Mouse (Mus musculus) CH12.LX (cell line): Measurements from ENCODE around the gene Hirip3. TPM values are rescaled to one million over a fixed set of nuclear protein-coding genes. Genes with fewer than 3 reads are reported as not detected.

Source experiments
- DNase-seq: peaks from one replicate; pipeline ENCODE4 v3.0.0-alpha.2; 2013; ENCODE audit errors: extremely low read depth
- H3K27ac ChIP-seq: 2 replicates; pipeline ENCODE4 v1.5.1; 2012; ENCODE audit warnings: low read depth, mild to moderate bottlenecking, control low read depth, moderate library complexity; ENCODE audit not compliant: insufficient read depth
- H3K27me3 ChIP-seq: replicated peaks from 2 replicates; pipeline ENCODE3; 2012; ENCODE audit warnings: inconsistent platforms
- H3K36me3 ChIP-seq, 2 experiments: replicated peaks in 1 of 2; 2 replicates each; pipeline versions ENCODE3 to v1.6.1; 2012; ENCODE audit warnings: inconsistent platforms in 1 of 2, low read length in 1 of 2, mild to moderate bottlenecking in 1 of 2, mixed read lengths in 1 of 2, moderate library complexity in 1 of 2; ENCODE audit not compliant: control insufficient read depth in 1 of 2, insufficient read depth in 1 of 2
- H3K4me1 ChIP-seq, 2 experiments: 2 replicates each; pipeline ENCODE4 v1.6.1; 2012; ENCODE audit warnings: inconsistent platforms in 1 of 2, moderate library complexity in 1 of 2; ENCODE audit not compliant: insufficient read depth in 2 of 2, control insufficient read depth in 1 of 2
- H3K4me2 ChIP-seq: 2 replicates; pipeline ENCODE4 v1.6.1; 2012; ENCODE audit warnings: low read depth, mild to moderate bottlenecking, control low read depth; ENCODE audit not compliant: poor library complexity, insufficient read depth, severe bottlenecking
- H3K4me3 ChIP-seq, 3 experiments: fragments of 150-350 bp in 1 of 3; sonication (generic) in 1 of 3; replicated peaks in 1 of 3; 2 replicates each; pipeline versions ENCODE3 to v1.5.1; 2011 to 2012; ENCODE audit warnings: low read depth in 2 of 3, low read length in 2 of 3, mild to moderate bottlenecking in 2 of 3, moderate library complexity in 2 of 3, control low read depth in 1 of 3, improper control_type of control experiment in 1 of 3, inconsistent platforms in 1 of 3, mixed read lengths in 1 of 3; ENCODE audit not compliant: poor library complexity in 1 of 3
- H3K79me2 ChIP-seq: replicated peaks from 2 replicates; pipeline ENCODE4 v1.6.1; 2012; ENCODE audit warnings: mild to moderate bottlenecking, moderate library complexity; ENCODE audit not compliant: control insufficient read depth, poor library complexity, insufficient read depth, severe bottlenecking; ENCODE audit errors: extremely low read depth
- H3K9ac ChIP-seq: 2 replicates; pipeline ENCODE4 v1.6.1; 2012; ENCODE audit warnings: low read depth, mild to moderate bottlenecking, control low read depth, moderate library complexity; ENCODE audit not compliant: insufficient read depth
- H3K9me3 ChIP-seq: replicated peaks from 2 replicates; pipeline ENCODE3; 2012; ENCODE audit warnings: low read length, inconsistent platforms, mixed read lengths
- BHLHE40 ChIP-seq: IDR thresholded peaks from 2 replicates; pipeline ENCODE4 v1.6.1; 2011; ENCODE audit warnings: mild to moderate bottlenecking, low read depth, low read length, improper control_type of control experiment
- CTCF ChIP-seq, 2 experiments: IDR thresholded peaks in 1 of 2; conservative IDR thresholded peaks in 1 of 2; 2 replicates each; pipeline ENCODE4 v1.5.1; 2011 to 2012; ENCODE audit warnings: low read depth in 2 of 2, low read length in 2 of 2, improper control_type of control experiment in 1 of 2, inconsistent platforms in 1 of 2, mild to moderate bottlenecking in 1 of 2, moderate library complexity in 1 of 2
- E2F4 ChIP-seq: IDR thresholded peaks from 2 replicates; pipeline ENCODE4 v1.6.1; 2011; ENCODE audit warnings: low read depth, low read length, improper control_type of control experiment; ENCODE audit not compliant: insufficient replicate concordance
- ELF1 ChIP-seq: IDR thresholded peaks from 2 replicates; pipeline ENCODE4 v1.6.1; 2014; ENCODE audit warnings: low read depth, mild to moderate bottlenecking, inconsistent platforms, low read length, improper control_type of control experiment
- ETS1 ChIP-seq: conservative IDR thresholded peaks from 2 replicates; pipeline ENCODE4 v1.6.1; 2012; ENCODE audit warnings: low read depth, mild to moderate bottlenecking, inconsistent platforms, low read length, improper control_type of control experiment, moderate library complexity
- HCFC1 ChIP-seq: IDR thresholded peaks from 2 replicates; pipeline ENCODE4 v1.6.1; 2012; ENCODE audit warnings: low read depth, mild to moderate bottlenecking, inconsistent platforms, low read length, improper control_type of control experiment
- IRF4 ChIP-seq: IDR thresholded peaks from 2 replicates; pipeline ENCODE4 v1.6.1; 2014; ENCODE audit warnings: low read depth, mild to moderate bottlenecking, inconsistent platforms, low read length, improper control_type of control experiment
- JUND ChIP-seq: conservative IDR thresholded peaks from 2 replicates; pipeline ENCODE4 v1.6.1; 2011; ENCODE audit warnings: low read depth, low read length, improper control_type of control experiment
- MAFK ChIP-seq: IDR thresholded peaks from 2 replicates; pipeline ENCODE4 v1.6.1; 2011; ENCODE audit warnings: low read length, improper control_type of control experiment; ENCODE audit not compliant: insufficient replicate concordance
- MAX ChIP-seq: IDR thresholded peaks from 2 replicates; pipeline ENCODE4 v1.6.1; 2011; ENCODE audit warnings: low read length, improper control_type of control experiment
- MAZ ChIP-seq: IDR thresholded peaks from 2 replicates; pipeline ENCODE4 v1.6.1; 2012; ENCODE audit warnings: low read depth, mild to moderate bottlenecking, inconsistent platforms, low read length, improper control_type of control experiment, moderate library complexity
- MEF2A ChIP-seq: IDR thresholded peaks from 2 replicates; pipeline ENCODE4 v1.6.1; 2014; ENCODE audit warnings: low read depth, mild to moderate bottlenecking, inconsistent platforms, low read length, improper control_type of control experiment, borderline replicate concordance
- NELFE ChIP-seq: IDR thresholded peaks from 2 replicates; pipeline ENCODE4 v1.6.1; 2011; ENCODE audit warnings: low read depth, low read length, improper control_type of control experiment
- PAX5 ChIP-seq: IDR thresholded peaks from 2 replicates; pipeline ENCODE4 v1.6.1; 2012; ENCODE audit warnings: low read length, inconsistent platforms, mixed read lengths
- POLR2AphosphoS2 ChIP-seq: IDR thresholded peaks from 2 replicates; pipeline ENCODE4 v1.6.1; 2011; ENCODE audit warnings: low read depth, low read length, improper control_type of control experiment
- RAD21 ChIP-seq: IDR thresholded peaks from 2 replicates; pipeline ENCODE4 v1.6.1; 2011; ENCODE audit warnings: low read depth, mild to moderate bottlenecking, low read length, improper control_type of control experiment, moderate library complexity
- SIN3A ChIP-seq: IDR thresholded peaks from 2 replicates; pipeline ENCODE4 v1.6.1; 2012; ENCODE audit warnings: low read length, improper control_type of control experiment, inconsistent platforms
- SMC3 ChIP-seq: IDR thresholded peaks from 2 replicates; pipeline ENCODE4 v1.6.1; 2011; ENCODE audit warnings: low read depth, low read length, improper control_type of control experiment
- TBP ChIP-seq: conservative IDR thresholded peaks from 2 replicates; pipeline ENCODE4 v1.6.1; 2011; ENCODE audit warnings: low read depth, low read length, improper control_type of control experiment
- UBTF ChIP-seq: IDR thresholded peaks from 2 replicates; pipeline ENCODE4 v1.6.1; 2012; ENCODE audit warnings: low read depth, mild to moderate bottlenecking, inconsistent platforms, low read length, improper control_type of control experiment, moderate library complexity
- USF1 ChIP-seq: IDR thresholded peaks from 2 replicates; pipeline ENCODE4 v1.6.1; 2014; ENCODE audit warnings: low read depth, mild to moderate bottlenecking, inconsistent platforms, low read length, improper control_type of control experiment
- ZKSCAN1 ChIP-seq: IDR thresholded peaks from 2 replicates; pipeline ENCODE4 v1.6.1; 2012; ENCODE audit warnings: low read depth, inconsistent platforms, low read length, improper control_type of control experiment, borderline replicate concordance
- ZNF384 ChIP-seq: IDR thresholded peaks from 2 replicates; pipeline ENCODE4 v1.6.1; 2012; ENCODE audit warnings: low read depth, low read length, improper control_type of control experiment, inconsistent platforms
- dilution Hi-C: fragments of 300-500 bp; cut with MboI; formaldehyde crosslinking; loops from 2 replicates; pipeline ENCODE4 v1.14.3; 2020; ENCODE audit warnings: low sequenced_read_pairs; ENCODE audit not compliant: extremely low pct_unique_long_range_greater_than_20kb, extremely low pct_ligation_motif_present
- in situ Hi-C: fragments of 300-500 bp; cut with MboI; formaldehyde crosslinking; loops from 3 replicates; pipeline ENCODE4 v1.14.3; 2019; ENCODE audit warnings: low sequenced_read_pairs, low pct_ligation_motif_present, low pct_unique_long_range_greater_than_20kb, mixed read lengths
- polyA plus RNA-seq: library from polyadenylated mRNA; unstranded; fragments of >175 nt; gene quantifications from 2 replicates; pipeline ENCODE4 v1.2.1, GENCODE M21; 2012; ENCODE audit warnings: low read depth; ENCODE audit not compliant: insufficient read length
- total RNA-seq, 2 experiments: library from RNA; depleted of rRNA; stranded (reverse); fragments of 300-350 nt in 1 of 2; fragments of >200 nt in 1 of 2; gene quantifications; 2 replicates each; pipeline ENCODE4 v1.2.3; 2012 to 2014

Gene Hirip3
- total and polyA plus RNA-seq, 3 experiments, result 44.7 to 190 (median 70.9) TPM

DNA sequence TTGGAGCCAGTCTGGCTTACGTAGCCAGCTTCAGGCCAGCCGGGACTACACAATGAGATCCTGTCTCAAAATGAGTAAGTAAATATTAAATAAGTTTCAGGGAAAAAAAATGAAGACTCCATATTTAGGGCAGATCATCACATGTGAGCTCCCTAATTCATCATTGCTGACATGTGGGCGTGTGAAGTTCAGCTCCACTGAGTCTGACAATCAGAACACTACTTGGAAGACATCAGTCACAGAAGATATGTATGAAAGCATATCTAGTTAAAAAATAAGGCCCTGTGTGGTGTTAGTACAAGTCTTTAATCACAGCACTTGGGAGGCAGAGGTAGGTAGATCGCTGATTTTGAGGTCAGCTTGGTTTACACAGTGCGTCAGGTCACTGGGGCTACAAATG is 25.5 kb downstream of the Hirip3 start:
- Histone ChIP-seq H3K9ac (no peak overlapping the region), H3K36me3 (peaks cover 14 to 47% of the 10 kb centered on the region in 2 experiments), H3K27ac (no peak overlapping the region), H3K79me2 (peaks cover 18% of the 10 kb centered on the region), H3K9me3 (no peaks in the 10 kb centered on the region), H3K27me3 (no peaks in the 10 kb centered on the region), H3K4me3 (no peak overlapping the region), H3K4me1 (peaks cover 3 to 42% of the 10 kb centered on the region in 2 experiments; a peak in 2 of 4 replicates), H3K4me2 (no peak overlapping the region)
- DNase-seq, result no peak
- dilution Hi-C loops, result no loop called here
- in situ Hi-C loops, result loop anchor here (5.0 kb wide), 1 partner anchor 135 kb away; the partner anchor contains the start of genes Gm42742 and Prrt2
- TF ChIP-seq ETS1 (no peak), E2F4 (no peak), UBTF (no peak), NELFE (no peak), JUND (no peak), MEF2A (no peak), ZKSCAN1 (no peak), HCFC1 (no peak), TBP (no peak), MAX (no peak), MAZ (no peak), SMC3 (no peak), MAFK (no peak), BHLHE40 (no peak)

DNA sequence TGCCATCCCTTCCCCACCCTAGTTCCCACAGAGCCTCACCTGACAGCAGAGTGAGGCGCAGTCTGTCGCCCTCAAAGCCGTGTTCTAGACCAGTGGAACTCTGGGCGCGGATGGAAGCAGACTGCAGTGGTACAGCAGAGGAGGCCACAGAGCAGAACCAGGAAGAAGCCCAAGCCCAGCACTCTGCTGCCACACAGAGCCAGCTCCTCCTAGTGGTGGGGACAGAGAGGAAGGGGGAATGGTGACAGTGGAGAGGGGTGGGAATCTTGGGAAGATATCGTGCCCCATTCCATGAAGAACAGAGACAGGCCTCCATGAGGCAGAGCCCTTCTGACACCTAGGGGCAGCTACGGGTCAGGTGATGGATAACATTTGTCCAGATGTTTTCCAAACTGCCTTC is 27.1 kb downstream of the Hirip3 start:
- H3K9ac ChIP-seq, result no peak overlapping the region
- dilution Hi-C loops, result no loop called here
- peak overlapping the region in 2 of 3 experiments; percentile 36 to 50 for H3K4me3 ChIP-seq
- in situ Hi-C loops, result loop anchor here (5.0 kb wide), 1 partner anchor 133 kb away; the partner anchor contains the start of genes Gm42742 and Prrt2
- no peaks in the 10 kb centered on the region for H3K9me3 ChIP-seq
- no peak overlapping the region for H3K27ac ChIP-seq
- no peak for DNase-seq
- H3K36me3 ChIP-seq, result peaks cover 14 to 51% of the 10 kb centered on the region in 2 experiments
- H3K4me1 ChIP-seq, result peaks cover 2 to 29% of the 10 kb centered on the region in 2 experiments; a peak in 2 of 4 replicates
- no peak overlapping the region for H3K4me2 ChIP-seq
- no peak for TF ChIP-seq MAFK
- no peak for TF ChIP-seq USF1
- TF ChIP-seq ELF1, result peak; percentile 83
- TF ChIP-seq SIN3A, result no peak
- TF ChIP-seq IRF4, result no peak
- TF ChIP-seq RAD21, result peak; percentile 23
- TF ChIP-seq ZNF384, result no peak
- TF ChIP-seq POLR2AphosphoS2, result no peak
- TF ChIP-seq SMC3, result peak; percentile 35; the same call in 1 of the 2 replicates
- TF ChIP-seq CTCF (conservative IDR thresholded peaks at IDR 0.05 in 1 of 2, IDR thresholded peaks at IDR 0.05 in 1 of 2; ENCODE audit: low read depth in 2 of 2, low read length in 2 of 2), result peak in 1 of 2 experiments; percentile 58; a peak in 3 of 4 replicates
- TF ChIP-seq BHLHE40, result no peak
- no peak for TF ChIP-seq PAX5
- H3K79me2 ChIP-seq, result peaks cover 3% of the 10 kb centered on the region
- H3K27me3 ChIP-seq, result no peaks in the 10 kb centered on the region
